Mouse (Mus musculus) stomach, postnatal 0 days (tissue): ENCODE results near the gene Mia.

Experiments
- CTCF ChIP-seq: IDR thresholded peaks from 2 replicates; pipeline ENCODE4 v1.5.1; 2016; ENCODE audit warnings: antibody characterized with exemption, low read depth, mild to moderate bottlenecking, moderate library complexity
- EP300 ChIP-seq: optimal IDR thresholded peaks from 2 replicates; pipeline ENCODE3; 2016; ENCODE audit warnings: antibody characterized with exemption

DNA sequence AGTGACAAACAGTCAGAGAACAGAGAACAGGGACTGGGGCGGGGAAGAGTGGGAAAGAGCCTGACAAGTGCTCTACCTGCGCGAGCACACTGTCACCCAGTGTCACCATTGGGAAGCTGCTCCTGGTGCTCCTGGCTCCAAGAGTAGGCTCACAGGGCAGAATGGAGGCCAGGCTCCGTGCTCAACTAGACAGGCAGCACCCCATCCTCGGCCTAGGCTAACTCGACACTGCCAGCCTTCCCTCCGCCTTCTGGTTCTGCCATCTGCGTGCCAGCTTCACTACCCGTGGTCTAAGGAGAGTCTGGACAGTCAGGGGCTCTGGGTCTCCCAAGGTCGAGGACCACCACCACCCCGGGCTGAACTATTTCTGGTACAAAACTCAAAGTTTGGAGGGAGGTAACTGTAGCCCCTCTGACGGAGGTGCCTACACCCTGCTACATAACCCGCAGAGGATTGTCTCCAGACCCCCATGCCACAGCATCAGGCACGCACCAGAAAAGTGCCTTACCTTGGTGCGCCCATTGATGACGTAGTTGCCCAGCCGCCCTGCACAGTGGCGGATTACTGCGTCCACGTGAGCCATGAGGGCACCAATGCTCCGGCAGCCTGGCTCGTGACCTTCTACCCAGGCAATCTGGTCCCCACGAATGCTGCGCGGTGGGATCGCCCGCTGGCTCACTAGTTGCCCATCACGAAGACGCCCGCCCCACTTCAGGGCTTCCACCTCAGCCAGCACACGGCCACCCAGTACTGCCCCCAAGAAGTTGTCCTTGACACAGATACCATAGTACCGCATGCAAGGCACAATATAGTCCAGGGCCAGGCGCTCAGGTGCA lies 16.6 kb downstream of the Mia start:
- no peak for TF ChIP-seq CTCF
- no peak for TF ChIP-seq EP300
